Mouse (Mus musculus) heart, embryonic 10.5 days (tissue): ENCODE data around the gene Pgpep1. TPM values are rescaled to one million over a fixed set of nuclear protein-coding genes. Genes with fewer than 3 reads are reported as not detected.

Source experiments
- polyA plus RNA-seq: library from polyadenylated mRNA; unstranded; fragments of >200 nt; fragmentation: Nextera tagmentation; extraction: Ambion mirVana; gene quantifications from 2 replicates; pipeline ENCODE4 v1.2.1, GENCODE M21; 2016

Pgpep1 gene
- polyA plus RNA-seq, 1 experiment from 2014 or later: 42.0 TPM

Other genes starting within 250 kb of the Pgpep1 start
- 13.0 and 15.8 TPM in 2 replicates for gene Crtc1, start 220.8 kb downstream of the Pgpep1 start, polyA plus RNA-seq
- 15.6 and 15.7 TPM in 2 replicates for gene Klhl26, start 183.4 kb downstream of the Pgpep1 start, polyA plus RNA-seq
- 1.2 and 3.6 TPM in 2 replicates for gene Tmem59l, start 173.0 kb downstream of the Pgpep1 start, polyA plus RNA-seq
- gene Crlf1, start 167.2 kb downstream of the Pgpep1 start, polyA plus RNA-seq: 1.8 and 3.2 TPM in 2 replicates
- gene Rex1bd, start 153.6 kb downstream of the Pgpep1 start, polyA plus RNA-seq: 127 and 128 TPM in 2 replicates
- 751 and 801 TPM in 2 replicates for gene Uba52, start 149.6 kb downstream of the Pgpep1 start, polyA plus RNA-seq
- gene Fkbp8, start 132.7 kb downstream of the Pgpep1 start, polyA plus RNA-seq: 295 and 310 TPM in 2 replicates
- gene Kxd1, start 132.4 kb downstream of the Pgpep1 start, polyA plus RNA-seq: 67.0 and 68.3 TPM in 2 replicates
- 15.8 and 18.5 TPM in 2 replicates for gene Ell, start 120.9 kb downstream of the Pgpep1 start, polyA plus RNA-seq
- gene Isyna1, start 66.0 kb downstream of the Pgpep1 start, polyA plus RNA-seq: 192 and 214 TPM in 2 replicates
- 67.3 and 107 TPM in 2 replicates for gene Ssbp4, start 51.5 kb downstream of the Pgpep1 start, polyA plus RNA-seq
- 0.15 and 1.4 TPM in 2 replicates for gene Lrrc25, start 44.2 kb downstream of the Pgpep1 start, polyA plus RNA-seq
- 0.43 and 1.6 TPM in 2 replicates for gene Gdf15, start 27.9 kb downstream of the Pgpep1 start, polyA plus RNA-seq
- 344 and 410 TPM in 2 replicates for gene Lsm4, start 12.9 kb upstream of the Pgpep1 start, polyA plus RNA-seq
- gene Jund, start 38.6 kb upstream of the Pgpep1 start, polyA plus RNA-seq: 76.3 and 116 TPM in 2 replicates
- gene Iqcn, start 43.1 kb upstream of the Pgpep1 start, polyA plus RNA-seq: not detected in 2 replicates
- gene Gm3336, start 58.2 kb upstream of the Pgpep1 start, polyA plus RNA-seq: not detected in 2 replicates
- gene Pde4c, start 63.3 kb upstream of the Pgpep1 start, polyA plus RNA-seq: 0.45 and 0.48 TPM in 2 replicates
- gene Rab3a, start 94.3 kb upstream of the Pgpep1 start, polyA plus RNA-seq: 11.2 and 14.2 TPM in 2 replicates
- 39.0 and 44.6 TPM in 2 replicates for gene Mpv17l2, start 100.6 kb upstream of the Pgpep1 start, polyA plus RNA-seq
- 40.6 and 43.5 TPM in 2 replicates for gene Pik3r2, start 116.3 kb upstream of the Pgpep1 start, polyA plus RNA-seq
- 7.9 and 9.3 TPM in 2 replicates for gene Mast3, start 144.7 kb upstream of the Pgpep1 start, polyA plus RNA-seq
- 0.12 TPM in 1 of 2 replicates, not detected in the other for gene Il12rb1, start 148.1 kb upstream of the Pgpep1 start, polyA plus RNA-seq
- 3.7 and 3.8 TPM in 2 replicates for gene Arrdc2, start 179.3 kb upstream of the Pgpep1 start, polyA plus RNA-seq
- 1.1 and 1.6 TPM in 2 replicates for gene Kcnn1, start 202.9 kb upstream of the Pgpep1 start, polyA plus RNA-seq
- 120 and 143 TPM in 2 replicates for gene Ccdc124, start 213.5 kb upstream of the Pgpep1 start, polyA plus RNA-seq
- 0.07 and 0.29 TPM in 2 replicates for gene Slc5a5, start 232.4 kb upstream of the Pgpep1 start, polyA plus RNA-seq
- 2,378 and 2,634 TPM in 2 replicates for gene Rpl18a, start 237.0 kb upstream of the Pgpep1 start, polyA plus RNA-seq
- gene Map1s, start 245.5 kb upstream of the Pgpep1 start, polyA plus RNA-seq: 49.6 and 58.4 TPM in 2 replicates